Mouse (Mus musculus) left cerebral cortex, adult 2 months (tissue): ENCODE measurements around the gene Zbtb16. TPM values are rescaled to one million over a fixed set of nuclear protein-coding genes. Genes with fewer than 3 reads are reported as not detected.

Experiments
- DNase-seq, 2 experiments: peaks; one replicate each; pipeline ENCODE4 v3.0.0; 2021 to 2022; ENCODE audit warnings: low spot score in 2 of 2, mixed read lengths in 1 of 2; ENCODE audit errors: extremely low spot score in 1 of 2
- H3K27ac ChIP-seq: fragments of 200-600 bp; 2 replicates; pipeline ENCODE4 v1.8.1; 2022
- H3K4me3 ChIP-seq: fragments of 200-600 bp; 2 replicates; pipeline ENCODE4 v1.8.1; 2022
- CTCF ChIP-seq: fragments of 200-600 bp; IDR thresholded peaks from 2 replicates; pipeline ENCODE4 v1.8.1; 2022; ENCODE audit warnings: antibody characterized with exemption, mild to moderate bottlenecking, moderate library complexity
- intact Hi-C: fragments of 180-260 bp; cut with DNase I; formaldehyde crosslinking; loops from one replicate; pipeline ENCODE4 v1.15.1; 2025
- total RNA-seq, 2 experiments: library from RNA; stranded (reverse); gene quantifications; 2 replicates each; pipeline ENCODE4 v1.2.3; 2021

Zbtb16 gene
- total RNA-seq, 2 experiments from 2014 or later: 92.9 to 111 TPM

DNA sequence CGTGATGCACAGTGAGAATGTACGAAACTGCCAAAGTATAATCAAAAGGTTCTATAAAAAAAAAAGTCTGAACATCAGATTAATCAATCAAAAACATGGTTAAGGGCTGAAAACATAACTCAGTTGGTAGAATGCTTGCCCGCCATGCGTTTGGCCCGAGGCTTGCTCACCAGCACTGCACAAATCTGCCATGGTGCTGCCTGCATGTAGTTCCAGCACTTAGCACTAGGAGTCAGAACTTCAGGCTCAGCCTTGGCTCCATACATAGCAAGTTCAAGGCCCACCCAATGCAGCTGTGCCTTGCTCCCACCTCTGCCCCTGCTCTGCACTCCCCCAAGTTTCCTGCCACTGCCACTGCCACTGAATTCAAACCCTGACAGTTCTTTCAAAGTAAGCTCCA, 230.3 kb downstream of the Zbtb16 start:
- no peak overlapping the region for H3K4me3 ChIP-seq
- DNase-seq: no peak
- no peak; the same call in none of the 2 replicates for TF ChIP-seq CTCF
- intact Hi-C loops: no loop called here
- no peak overlapping the region for H3K27ac ChIP-seq

DNA sequence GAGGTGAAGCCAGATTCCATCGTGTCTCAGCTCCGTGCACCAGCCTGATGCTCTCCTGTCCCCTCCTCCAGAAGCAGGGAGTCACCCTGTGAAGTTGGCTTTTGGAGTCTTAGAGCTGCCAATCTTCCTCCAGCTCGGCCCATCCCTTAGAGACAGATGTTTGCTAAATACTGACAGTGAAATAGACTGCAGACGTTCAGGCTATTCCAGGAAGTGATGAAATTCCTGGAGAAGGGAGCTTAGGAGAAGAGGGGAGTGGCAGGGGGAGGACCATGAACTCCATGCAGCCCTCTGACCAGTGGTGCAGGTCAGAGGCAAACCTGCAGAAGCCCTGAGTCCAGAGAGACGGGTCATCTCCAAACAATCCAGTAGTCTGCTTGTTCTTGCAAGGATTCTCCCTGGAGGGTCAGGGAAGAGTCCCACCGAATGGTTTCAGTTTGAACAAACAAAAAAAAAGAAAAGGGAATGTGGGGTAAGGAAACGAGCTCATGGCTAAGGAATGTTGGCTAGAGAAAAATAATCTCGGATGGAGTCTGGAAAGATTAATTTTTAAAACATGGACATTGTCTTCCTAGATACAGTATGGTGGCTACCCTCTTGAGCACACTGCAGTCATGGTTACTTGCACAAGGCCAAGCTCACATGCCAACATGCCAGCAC, 231.0 kb downstream of the Zbtb16 start, which contains the start of gene Nnmt:
Gene Nnmt (minus strand): TSS at position 215 of the 660 bp plus-strand sequence.
- Histone ChIP-seq H3K4me3 (no peak within 1 kb of the TSS), H3K27ac (no peak within 1 kb of the TSS)
- no peak for TF ChIP-seq CTCF
- intact Hi-C loops: no loop called here
- DNase-seq: no peak

Other genes starting within 250 kb of the Zbtb16 start
- 1 to 10 TPM in 1 of 2 experiments, under 1 TPM in 1; 0.57 to 1.4 TPM for gene Nnmt, start 231.1 kb downstream of the Zbtb16 start, total RNA-seq
- 1 to 10 TPM; 6.5 to 7.7 TPM for gene Htr3a, start 74.9 kb upstream of the Zbtb16 start, total RNA-seq
- not detected for gene Htr3b, start 128.8 kb upstream of the Zbtb16 start, total RNA-seq
- 10 to 100 TPM; 46.3 to 49.6 TPM for gene Usp28, start 149.2 kb upstream of the Zbtb16 start, total RNA-seq
- 10 to 100 TPM; 17.7 to 19.6 TPM for gene Zw10, start 219.4 kb upstream of the Zbtb16 start, total RNA-seq
- under 1 TPM; 0.70 TPM for gene Tmprss5, start 245.0 kb upstream of the Zbtb16 start, total RNA-seq